In the genomic region with DNA sequence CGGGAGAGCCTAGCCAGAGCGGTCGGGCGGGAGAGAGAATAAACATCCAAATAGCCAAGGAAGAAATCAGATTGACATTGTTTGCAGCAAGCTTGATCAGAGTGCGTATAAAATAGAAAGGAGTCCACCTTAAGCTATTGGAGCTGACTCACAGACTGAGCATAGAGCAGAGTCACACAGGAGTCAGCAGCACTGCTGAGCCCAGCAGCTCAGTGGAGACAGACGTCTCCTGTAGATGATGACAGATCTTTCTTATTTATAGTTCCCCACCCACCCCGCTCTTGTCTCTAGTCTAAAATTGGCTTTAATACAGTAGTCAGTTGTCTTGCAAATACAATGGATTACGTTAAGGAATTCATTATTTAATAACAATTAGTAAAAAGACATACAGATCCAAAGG, we compare ENCODE assay signal across 32 mouse cellular contexts. TPM values are rescaled to one million over a fixed set of nuclear protein-coding genes. Genes with fewer than 3 reads are reported as not detected.
DNase-seq lines count a peak whose midpoint lies in the region; ATAC-seq lines count a peak whose summit lies in the region.
"Had no signal": no experiment of that assay in that cellular context is flagged by ENCODE, and none has a peak within 500 bp of the region (broad histone marks: within the 10 kb centered on the region; RNA-seq: fewer than 3 reads in every experiment).

No protein-coding gene starts in this region.

- peaks cover 50% of the 10 kb centered on the region for H3K36me3 ChIP-seq in heart, embryonic 10.5 days
- peaks cover 17% of the 10 kb centered on the region for H3K36me3 ChIP-seq in heart, embryonic 16.5 days (ENCODE audit: control insufficient read depth, insufficient read depth)

- no peak overlapping the region for H3K4me3 ChIP-seq in heart, embryonic 10.5 days
- no peak overlapping the region for H3K4me3 ChIP-seq in heart, embryonic 16.5 days (ENCODE audit: low read length)
- H3K4me3 ChIP-seq: embryonic facial prominence, embryonic 10.5 days; forebrain, embryonic 15.5 days; kidney, embryonic 15.5 days; midbrain, embryonic 15.5 days; neural tube, embryonic 12.5 days had no signal

- no peaks in the 10 kb centered on the region for H3K9me3 ChIP-seq in heart, embryonic 10.5 days
- H3K9me3 ChIP-seq in heart, embryonic 16.5 days (replicated peaks; ENCODE audit: control insufficient read depth, low read length), result no peaks in the 10 kb centered on the region
- H3K9me3 ChIP-seq: embryonic facial prominence, embryonic 10.5 days; forebrain, embryonic 15.5 days; kidney, embryonic 15.5 days; midbrain, embryonic 15.5 days; neural tube, embryonic 12.5 days had no signal

- WGBS in heart, embryonic 10.5 days, result 73% methylated on average over 8 of the region's 8 CpGs
- WGBS in heart, embryonic 16.5 days, result 63% methylated on average over 8 of the region's 8 CpGs

- ATAC-seq in heart, embryonic 16.5 days (replicated peaks; ENCODE audit: extremely low read depth, insufficient read depth, low FRiP score), result 0 out of 2 replicates have a peak, but pooled peaks have one; percentile 45
- ATAC-seq: forebrain, embryonic 15.5 days; hindbrain, postnatal 0 days; intestine, embryonic 16.5 days; midbrain, embryonic 15.5 days; Patski had no signal

- intact Hi-C loops in left cerebral cortex, postnatal 14 days (cut with DNase I), result no loop called here
- intact Hi-C loops in left cerebral cortex, postnatal 4 days (cut with DNase I), result loop anchor here (10.0 kb wide), 1 partner anchor 91 kb away; a partner anchor contains a TSS

- H3K27me3 ChIP-seq in heart, embryonic 10.5 days (ENCODE audit: insufficient read depth, poor library complexity, severe bottlenecking), result no peaks in the 10 kb centered on the region
- no peaks in the 10 kb centered on the region for H3K27me3 ChIP-seq in heart, embryonic 16.5 days (ENCODE audit: control insufficient read depth, insufficient read depth, low read length)
- H3K27me3 ChIP-seq: forebrain, embryonic 15.5 days; kidney, embryonic 15.5 days; midbrain, embryonic 15.5 days; neural tube, embryonic 12.5 days; Patski had no signal

- peaks cover 4% of the 10 kb centered on the region; the same call in 1 of the 2 replicates for H3K4me1 ChIP-seq in heart, embryonic 10.5 days
- H3K4me1 ChIP-seq in heart, embryonic 16.5 days (ENCODE audit: control insufficient read depth, insufficient read depth, low read length), result peaks cover 7% of the 10 kb centered on the region
- H3K4me1 ChIP-seq: embryonic facial prominence, embryonic 10.5 days; forebrain, embryonic 15.5 days; kidney, embryonic 15.5 days; midbrain, embryonic 15.5 days; neural tube, embryonic 12.5 days had no signal

- no peak overlapping the region for H3K4me2 ChIP-seq in heart, embryonic 16.5 days (ENCODE audit: low read depth, low read length)
- H3K4me2 ChIP-seq: forebrain, embryonic 15.5 days; kidney, embryonic 15.5 days; midbrain, embryonic 15.5 days; neural tube, embryonic 12.5 days had no signal

- 0 out of 2 replicates have a peak overlapping the region, but pooled peaks have one; percentile 22 for H3K27ac ChIP-seq in heart, embryonic 10.5 days
- H3K27ac ChIP-seq in heart, embryonic 16.5 days (ENCODE audit: low read length), result peak overlapping the region; percentile 71
- H3K27ac ChIP-seq: embryonic facial prominence, embryonic 10.5 days; forebrain, embryonic 15.5 days; hindbrain, postnatal 0 days; kidney, embryonic 15.5 days; midbrain, embryonic 15.5 days; neural tube, embryonic 12.5 days; stomach, postnatal 0 days had no signal

- DNase-seq in heart, embryonic 10.5 days (ENCODE audit: low spot score), result no peak
- no peak for DNase-seq in heart, adult 11 months
- no peak for DNase-seq in heart, adult 9 months (ENCODE audit: low spot score in 2 of 2)
- peak; percentile 27 to 36 for DNase-seq in left cerebral cortex, postnatal 14 days (ENCODE audit: low spot score in 2 of 2)
- DNase-seq in left cerebral cortex, postnatal 4 days, result no peak
- DNase-seq in brain, adult 2 months (ENCODE audit: low read depth, low spot score), result peak; percentile 76
- no peak for DNase-seq in cerebellum, postnatal 10 days
- DNase-seq: adrenal gland, postnatal 36 days; cerebellum, adult 11 months; cerebellum, adult 9-11 months; gastrocnemius, postnatal 14 days; heart, adult 18-20 months; layer of hippocampus, postnatal 36 days; lung, postnatal 4 days; thymus, postnatal 14 days had no signal

- H3K9ac ChIP-seq in heart, embryonic 16.5 days (ENCODE audit: low read length), result no peak overlapping the region
- H3K9ac ChIP-seq: forebrain, embryonic 15.5 days; kidney, embryonic 15.5 days; midbrain, embryonic 15.5 days; neural tube, embryonic 12.5 days had no signal

RNA-seq across cellular contexts. Expression of a gene that starts 28.4 kb away (rescaled TPM):
- polyA plus RNA-seq in heart, embryonic 10.5 days (2016; fragmentation: Nextera tagmentation; extraction: Ambion mirVana), result 24.9 and 30.8 TPM in 2 replicates
- 27.4 and 31.0 TPM in 2 replicates for polyA plus RNA-seq in heart, embryonic 16.5 days (2015; fragmentation: Nextera tagmentation; extraction: Ambion mirVana)
- total RNA-seq in left cerebral cortex, postnatal 14 days (2021), result 10 to 100 TPM; 19.9 to 21.4 TPM
- 10 to 100 TPM; 18.5 to 22.6 TPM for total RNA-seq in left cerebral cortex, postnatal 4 days (2021)

RNA-seq across cellular contexts. Expression of a gene that starts 42.2 kb away (rescaled TPM):
- not detected in 2 replicates for polyA plus RNA-seq in heart, embryonic 10.5 days (2016; fragmentation: Nextera tagmentation; extraction: Ambion mirVana)
- 0.46 and 0.64 TPM in 2 replicates for polyA plus RNA-seq in heart, embryonic 16.5 days (2015; fragmentation: Nextera tagmentation; extraction: Ambion mirVana)
- not detected for total RNA-seq in left cerebral cortex, postnatal 14 days (2021)
- not detected for total RNA-seq in left cerebral cortex, postnatal 4 days (2021)
- total RNA-seq: adrenal gland, adult 18-20 months; adrenal gland, postnatal 36 days; gastrocnemius, postnatal 14 days; hindbrain, postnatal 0 days; layer of hippocampus, postnatal 36 days; liver, adult 2 months had no signal
- polyA plus RNA-seq: embryonic facial prominence, embryonic 10.5 days; forebrain, embryonic 15.5 days; hindbrain, embryonic 11.5 days; hindbrain, postnatal 0 days; kidney, embryonic 15.5 days; limb, embryonic 11.5 days; midbrain, embryonic 15.5 days; neural tube, embryonic 12.5 days; Patski had no signal

RNA-seq across cellular contexts. Expression of a gene that starts 45.8 kb away (rescaled TPM):
- polyA plus RNA-seq in heart, embryonic 10.5 days (2016; fragmentation: Nextera tagmentation; extraction: Ambion mirVana), result 25.0 and 30.2 TPM in 2 replicates
- 31.0 and 33.9 TPM in 2 replicates for polyA plus RNA-seq in heart, embryonic 16.5 days (2015; fragmentation: Nextera tagmentation; extraction: Ambion mirVana)
- 1 to 10 TPM; 3.4 to 6.8 TPM for total RNA-seq in left cerebral cortex, postnatal 14 days (2021)
- total RNA-seq in left cerebral cortex, postnatal 4 days (2021), result 1 to 10 TPM; 4.7 to 5.2 TPM

RNA-seq across cellular contexts. Expression of a gene that starts 46.1 kb away (rescaled TPM):
- polyA plus RNA-seq in heart, embryonic 10.5 days (2016; fragmentation: Nextera tagmentation; extraction: Ambion mirVana), result 0.10 TPM in 1 of 2 replicates, not detected in the other
- not detected in 2 replicates for polyA plus RNA-seq in heart, embryonic 16.5 days (2015; fragmentation: Nextera tagmentation; extraction: Ambion mirVana)
- total RNA-seq in left cerebral cortex, postnatal 14 days (2021), result under 1 TPM in 1 of 2 experiments, not detected in 1; 0.29 TPM
- not detected for total RNA-seq in left cerebral cortex, postnatal 4 days (2021)
- total RNA-seq: heart, adult 18-20 months; liver, adult 2 months had no signal
- polyA plus RNA-seq: embryonic facial prominence, embryonic 10.5 days; intestine, embryonic 16.5 days; large intestine, adult 2 months; liver, embryonic 16.5 days; lung, embryonic 16.5 days; stomach, postnatal 0 days had no signal

Comparison
In these comparisons a context has a peak if more than half of its experiments do, and no peak if none do; other contexts are left out.
1. DNase-seq: peak in left cerebral cortex, postnatal 14 days (2 of 2) and brain, adult 2 months (single experiment); none in heart, embryonic 10.5 days (single experiment), heart, adult 11 months (single experiment), heart, adult 9 months (0 of 2), left cerebral cortex, postnatal 4 days (single experiment) and cerebellum, postnatal 10 days (0 of 2).